ENCODE assay signal across 16 mouse cellular contexts in genomic region chr10:99519479-99519878, GRCm38 (mm10).
DNase-seq lines count a peak whose midpoint lies in the region; ATAC-seq lines count a peak whose summit lies in the region.
"Had no signal": no experiment of that assay in that cellular context is flagged by ENCODE, and none has a peak within 500 bp of the region (broad histone marks: within the 10 kb centered on the region; RNA-seq: fewer than 3 reads in every experiment).

No protein-coding gene starts in this region.

- 23% methylated on average over 4 of the region's 4 CpGs for WGBS in intestine, embryonic 15.5 days
- 31% methylated on average over 4 of the region's 4 CpGs for WGBS in intestine, embryonic 16.5 days

- H3K4me3 ChIP-seq in intestine, embryonic 15.5 days (replicated peaks): no peak overlapping the region
- no peak overlapping the region for H3K4me3 ChIP-seq in intestine, embryonic 16.5 days (ENCODE audit: low read length)
- H3K4me3 ChIP-seq: lung, embryonic 15.5 days; midbrain, embryonic 12.5 days had no signal

- H3K4me1 ChIP-seq in intestine, embryonic 15.5 days (replicated peaks): peaks cover 3% of the 10 kb centered on the region
- H3K4me1 ChIP-seq in intestine, embryonic 16.5 days (ENCODE audit: control insufficient read depth, insufficient read depth, low read length): no peaks in the 10 kb centered on the region

- H3K27ac ChIP-seq in intestine, embryonic 15.5 days: no peak overlapping the region
- no peak overlapping the region for H3K27ac ChIP-seq in intestine, embryonic 16.5 days (ENCODE audit: low read length)
- H3K27ac ChIP-seq: lung, embryonic 15.5 days; midbrain, embryonic 12.5 days had no signal

- H3K9ac ChIP-seq in intestine, embryonic 15.5 days: no peak overlapping the region
- no peak overlapping the region for H3K9ac ChIP-seq in intestine, embryonic 16.5 days (ENCODE audit: low read depth, low read length)
- H3K9ac ChIP-seq: lung, embryonic 15.5 days; midbrain, embryonic 12.5 days had no signal

- peak; percentile 45 to 63 for DNase-seq in right cerebral cortex, adult 2 months (ENCODE audit: low spot score in 2 of 2)
- no peak for DNase-seq in right cerebral cortex, postnatal 4 days
- DNase-seq in left cerebral cortex, adult 9 months (ENCODE audit: low spot score in 2 of 2): peak; percentile 30 to 49
- DNase-seq in cerebellum, adult 9-10 months: no peak
- DNase-seq in lung, adult 18-20 months: no peak
- DNase-seq: adrenal gland, postnatal 10 days; cerebellum, adult 8-10 months; gastrocnemius, postnatal 10 days; kidney, postnatal 10 days; thymus, postnatal 4 days had no signal

- peak overlapping the region; percentile 22; the same call in 1 of the 2 replicates for H3K4me2 ChIP-seq in intestine, embryonic 15.5 days (replicated peaks)
- H3K4me2 ChIP-seq in intestine, embryonic 16.5 days (ENCODE audit: low read depth, low read length): no peak overlapping the region
- H3K4me2 ChIP-seq: lung, embryonic 15.5 days; midbrain, embryonic 12.5 days had no signal

- no peaks in the 10 kb centered on the region for H3K9me3 ChIP-seq in intestine, embryonic 15.5 days
- no peaks in the 10 kb centered on the region for H3K9me3 ChIP-seq in intestine, embryonic 16.5 days (ENCODE audit: control insufficient read depth, low read length)
- H3K9me3 ChIP-seq: lung, embryonic 15.5 days; midbrain, embryonic 12.5 days had no signal

- no peaks in the 10 kb centered on the region for H3K27me3 ChIP-seq in intestine, embryonic 15.5 days (replicated peaks)
- H3K27me3 ChIP-seq in intestine, embryonic 16.5 days (replicated peaks; ENCODE audit: control insufficient read depth, insufficient read depth, low read length): no peaks in the 10 kb centered on the region
- H3K27me3 ChIP-seq: lung, embryonic 15.5 days; midbrain, embryonic 12.5 days had no signal

- no peaks in the 10 kb centered on the region for H3K36me3 ChIP-seq in intestine, embryonic 15.5 days
- no peaks in the 10 kb centered on the region for H3K36me3 ChIP-seq in intestine, embryonic 16.5 days (ENCODE audit: control insufficient read depth, insufficient read depth, low read length)
- H3K36me3 ChIP-seq: lung, embryonic 15.5 days; midbrain, embryonic 12.5 days had no signal

- ATAC-seq in intestine, embryonic 15.5 days: no peak
- no peak for ATAC-seq in intestine, embryonic 16.5 days
- ATAC-seq in granulocyte monocyte progenitor cell, adult 5-6 weeks (replicated peaks; ENCODE audit: poor library complexity, severe bottlenecking): no peak
- ATAC-seq: CD4-positive, CD25-positive, alpha-beta regulatory T cell, adult 4 months had no signal

Comparison
In these comparisons a context has a peak if more than half of its experiments do, and no peak if none do; other contexts are left out.
1. DNase-seq: peak in right cerebral cortex, adult 2 months (2 of 2) and left cerebral cortex, adult 9 months (2 of 2); none in right cerebral cortex, postnatal 4 days (single experiment), cerebellum, adult 9-10 months (single experiment) and lung, adult 18-20 months (0 of 2).